Mouse (Mus musculus): ENCODE measurements around the gene Olfr488.
"Not testable (repeated sequence)": the region's sequence is repeated elsewhere in the genome, so short reads cannot be mapped to it uniquely, and the experiment has no call there.

Gene Olfr488

GRCm38 (mm10) chr7:108258247-108258646, at the start of gene Olfr488:
Gene Olfr488 (minus strand): TSS chr7:108258347.
- DNase-seq (ENCODE audit: low spot score in 2 of 2), result no peak

GRCm38 (mm10) chr7:108288834-108289233, 30.7 kb upstream of the Olfr488 start, which contains the start of gene Olfr490:
Gene Olfr490 (minus strand): TSS chr7:108288934.
- DNase-seq (ENCODE audit: low spot score in 2 of 2), result no peak

GRCm38 (mm10) chr7:108233551-108233950, 24.6 kb downstream of the Olfr488 start:
- no peak for DNase-seq (ENCODE audit: low spot score in 2 of 2)

- DNase-seq (ENCODE audit: low spot score in 2 of 2), result not testable (repeated sequence)
Observed at GRCm38 (mm10) chr7:108214536-108214935, 43.6 kb downstream of the Olfr488 start, which contains the start of gene Olfr487. Gene Olfr487 (minus strand): TSS chr7:108214636.

Measured in spleen, postnatal 36 days (tissue).